Mouse (Mus musculus) midbrain, embryonic 10.5 days (tissue): ENCODE measurements at regions not wholly inside any gene's neighbourhood (a gene's known extent, or its start where the extent isn't known, plus 50 kb on each side); places are given as distances from the start of the nearest gene placed in this dataset.

Source experiments
- DNase-seq: peaks from one replicate; pipeline ENCODE4 v3.0.0-alpha.2; 2017; ENCODE audit warnings: low spot score
- H3K27ac ChIP-seq: fragments of 300-500 bp; sonication (generic); replicated peaks from 2 replicates; pipeline ENCODE4 v1.5.1; 2016; ENCODE audit warnings: mild to moderate bottlenecking
- H3K27me3 ChIP-seq: fragments of 300-500 bp; sonication (generic); 2 replicates; pipeline ENCODE4 v1.6.1; 2016; ENCODE audit warnings: low read depth, mild to moderate bottlenecking; ENCODE audit not compliant: poor library complexity, severe bottlenecking
- H3K36me3 ChIP-seq: fragments of 300-500 bp; sonication (generic); 2 replicates; pipeline ENCODE4 v1.6.1; 2016; ENCODE audit warnings: mild to moderate bottlenecking, moderate library complexity
- H3K4me1 ChIP-seq: fragments of 300-500 bp; sonication (generic); 2 replicates; pipeline ENCODE4 v1.6.1; 2016
- H3K4me3 ChIP-seq: fragments of 300-500 bp; sonication (generic); 2 replicates; pipeline ENCODE4 v1.5.1; 2016; ENCODE audit warnings: mild to moderate bottlenecking, moderate library complexity
- H3K9me3 ChIP-seq: fragments of 300-500 bp; sonication (generic); replicated peaks from 2 replicates; pipeline ENCODE4 v1.6.1; 2016; ENCODE audit warnings: mild to moderate bottlenecking
- WGBS: fragments of 180-500 bp; shearing (Covaris S2); methylation state at CpG from one replicate; pipeline ENCODE4 v1.1.7; 2016; 5-methylcytosine and 5-hydroxymethylcytosine counted together

DNA sequence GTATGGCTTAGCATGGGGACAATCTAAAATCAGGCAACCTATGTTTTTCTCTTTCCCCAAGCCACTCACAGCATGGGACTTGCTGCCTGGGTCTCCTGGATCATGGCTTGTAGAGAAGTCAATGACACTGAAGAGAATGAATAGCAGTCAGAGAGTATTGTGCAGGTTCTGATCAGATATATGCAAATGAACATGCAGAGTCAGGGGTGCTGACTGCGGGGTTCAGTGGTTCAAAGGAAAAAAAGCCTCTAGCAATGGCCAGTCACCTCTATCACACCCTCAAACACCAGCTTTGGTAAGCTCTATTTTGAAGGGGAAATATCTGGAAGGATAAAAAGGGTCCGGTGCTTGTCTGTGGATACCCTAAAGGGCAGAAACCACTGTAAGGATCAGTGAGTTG is 237.9 kb upstream of the Trib2 start:
- 91% methylated on average over 2 of the region's 2 CpGs for WGBS
- Histone ChIP-seq H3K9me3 (no peaks in the 10 kb centered on the region), H3K27me3 (no peaks in the 10 kb centered on the region), H3K27ac (no peak overlapping the region), H3K4me3 (no peak overlapping the region), H3K36me3 (no peaks in the 10 kb centered on the region), H3K4me1 (peaks cover 3% of the 10 kb centered on the region; the same call in 1 of the 2 replicates)
- no peak for DNase-seq

GRCm38 (mm10) chr12:16053735-16054134 is 237.0 kb upstream of the Trib2 start:
- H3K36me3 ChIP-seq: no peaks in the 10 kb centered on the region
- WGBS: 79% methylated on average over 3 of the region's 3 CpGs
- peaks cover 3% of the 10 kb centered on the region; the same call in 1 of the 2 replicates for H3K4me1 ChIP-seq
- no peak overlapping the region for H3K4me3 ChIP-seq
- H3K9me3 ChIP-seq: no peaks in the 10 kb centered on the region
- no peak overlapping the region for H3K27ac ChIP-seq
- no peak for DNase-seq
- H3K27me3 ChIP-seq: no peaks in the 10 kb centered on the region

DNA sequence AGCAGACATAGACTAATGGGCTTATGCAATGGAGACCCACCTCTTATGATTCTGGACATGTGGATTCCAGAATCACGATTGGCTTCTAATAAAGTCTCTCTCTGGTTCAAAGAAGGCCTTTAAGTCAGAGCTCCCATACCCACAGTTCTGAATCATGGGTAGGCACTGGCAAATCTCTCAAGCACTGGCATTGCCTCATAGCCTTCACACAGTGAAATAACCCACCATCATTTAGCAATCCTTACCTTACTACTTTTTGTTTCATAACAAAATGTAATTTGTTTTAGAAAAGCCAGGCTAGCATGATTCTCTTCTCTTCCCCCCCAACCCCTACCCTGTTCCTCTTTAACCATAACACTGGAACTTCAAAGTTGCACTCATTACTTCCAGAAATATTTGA is 236.3 kb upstream of the Trib2 start:
- WGBS: 91% methylated on average over 1 of the region's 1 CpGs
- H3K4me3 ChIP-seq: no peak overlapping the region
- H3K9me3 ChIP-seq: no peaks in the 10 kb centered on the region
- no peaks in the 10 kb centered on the region for H3K36me3 ChIP-seq
- H3K4me1 ChIP-seq: peaks cover 3% of the 10 kb centered on the region; the same call in 1 of the 2 replicates
- DNase-seq: no peak
- H3K27me3 ChIP-seq: no peaks in the 10 kb centered on the region
- no peak overlapping the region for H3K27ac ChIP-seq

DNA sequence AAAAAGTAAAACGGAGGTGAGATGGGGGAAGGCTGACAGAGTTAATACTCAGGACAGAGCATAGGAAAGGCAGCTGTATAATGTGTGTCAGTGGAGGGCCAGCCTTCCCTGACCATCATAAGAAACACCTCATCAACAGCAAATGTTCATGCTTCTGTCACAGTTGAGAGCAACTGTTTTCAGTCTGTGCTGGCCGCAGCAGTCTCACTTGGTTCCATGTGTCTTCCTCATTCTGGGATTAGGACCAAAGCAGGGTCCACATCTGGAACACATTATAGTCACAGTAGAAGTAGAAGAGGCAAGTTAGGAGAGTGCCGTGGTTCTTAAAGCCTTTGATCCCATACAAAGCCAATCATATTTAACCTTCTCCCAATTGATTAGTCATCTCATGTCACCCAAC is 235.6 kb upstream of the Trib2 start:
- peaks cover 3% of the 10 kb centered on the region; the same call in 1 of the 2 replicates for H3K4me1 ChIP-seq
- 80% methylated on average over 3 of the region's 3 CpGs for WGBS
- DNase-seq: no peak
- H3K9me3 ChIP-seq: no peaks in the 10 kb centered on the region
- no peak overlapping the region for H3K27ac ChIP-seq
- no peaks in the 10 kb centered on the region for H3K27me3 ChIP-seq
- H3K4me3 ChIP-seq: no peak overlapping the region
- no peaks in the 10 kb centered on the region for H3K36me3 ChIP-seq

DNA sequence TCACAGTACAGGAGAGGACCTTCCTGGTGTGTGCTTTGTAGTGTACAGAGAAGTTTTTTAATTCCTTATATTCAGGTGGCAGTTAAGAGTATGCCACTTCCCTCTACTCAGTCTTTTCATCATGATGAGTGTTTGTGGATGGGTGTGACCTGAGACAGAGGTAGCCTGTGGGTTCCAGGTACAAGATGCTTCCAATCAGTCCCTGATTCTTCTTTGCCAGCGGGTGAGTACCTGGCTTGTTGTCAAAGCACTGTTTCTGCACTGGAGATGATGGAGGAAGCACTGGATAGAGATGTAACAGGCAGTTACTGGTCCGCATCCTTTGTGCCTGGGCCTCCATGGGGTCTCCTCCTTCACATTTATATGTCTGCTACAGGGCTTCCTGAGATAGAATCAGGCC is 234.7 kb upstream of the Trib2 start:
- Histone ChIP-seq H3K4me1 (peaks cover 3% of the 10 kb centered on the region; the same call in 1 of the 2 replicates), H3K27me3 (no peaks in the 10 kb centered on the region), H3K4me3 (no peak overlapping the region), H3K36me3 (no peaks in the 10 kb centered on the region), H3K9me3 (no peaks in the 10 kb centered on the region), H3K27ac (no peak overlapping the region)
- 87% methylated on average over 2 of the region's 2 CpGs for WGBS
- no peak for DNase-seq

DNA sequence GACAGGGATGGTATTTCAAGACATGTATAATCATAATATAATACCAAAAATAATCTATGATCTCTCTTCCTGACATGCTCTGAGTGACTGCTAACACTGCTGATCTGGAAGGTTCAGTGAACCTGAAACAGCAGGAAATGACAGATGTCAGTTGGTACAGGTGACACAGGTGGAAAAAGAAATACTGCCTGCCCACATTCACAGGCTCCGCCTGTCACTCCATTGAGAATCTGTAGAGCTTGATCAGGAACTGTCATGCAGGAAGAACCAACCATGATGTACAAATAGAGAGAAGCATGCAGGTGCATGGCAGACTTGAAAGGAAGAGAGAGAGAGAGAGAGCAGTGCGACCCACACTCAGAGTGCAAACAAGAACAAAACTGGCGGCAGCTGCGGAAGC is 232.8 kb upstream of the Trib2 start:
- Histone ChIP-seq H3K4me3 (no peak overlapping the region), H3K27me3 (no peaks in the 10 kb centered on the region), H3K9me3 (no peaks in the 10 kb centered on the region), H3K36me3 (no peaks in the 10 kb centered on the region), H3K27ac (no peak overlapping the region), H3K4me1 (peaks cover 3% of the 10 kb centered on the region; the same call in 1 of the 2 replicates)
- 70% methylated on average over 4 of the region's 4 CpGs for WGBS
- DNase-seq: no peak

GRCm38 (mm10) chr12:16046643-16047042 is 229.9 kb upstream of the Trib2 start:
- WGBS: 84% methylated on average over 1 of the region's 1 CpGs
- H3K36me3 ChIP-seq: no peaks in the 10 kb centered on the region
- no peak overlapping the region for H3K4me3 ChIP-seq
- no peaks in the 10 kb centered on the region for H3K9me3 ChIP-seq
- no peaks in the 10 kb centered on the region for H3K27me3 ChIP-seq
- no peak for DNase-seq
- H3K4me1 ChIP-seq: peaks cover 3% of the 10 kb centered on the region; the same call in 1 of the 2 replicates
- no peak overlapping the region for H3K27ac ChIP-seq

GRCm38 (mm10) chr12:16045791-16046494 is 229.2 kb upstream of the Trib2 start:
- DNase-seq: no peak
- 86% methylated on average over 5 of the region's 5 CpGs for WGBS
- H3K4me1 ChIP-seq: peaks cover 8% of the 10 kb centered on the region; the same call in 1 of the 2 replicates
- no peak overlapping the region for H3K27ac ChIP-seq
- H3K9me3 ChIP-seq: no peaks in the 10 kb centered on the region
- H3K4me3 ChIP-seq: no peak overlapping the region
- no peaks in the 10 kb centered on the region for H3K36me3 ChIP-seq
- no peaks in the 10 kb centered on the region for H3K27me3 ChIP-seq

DNA sequence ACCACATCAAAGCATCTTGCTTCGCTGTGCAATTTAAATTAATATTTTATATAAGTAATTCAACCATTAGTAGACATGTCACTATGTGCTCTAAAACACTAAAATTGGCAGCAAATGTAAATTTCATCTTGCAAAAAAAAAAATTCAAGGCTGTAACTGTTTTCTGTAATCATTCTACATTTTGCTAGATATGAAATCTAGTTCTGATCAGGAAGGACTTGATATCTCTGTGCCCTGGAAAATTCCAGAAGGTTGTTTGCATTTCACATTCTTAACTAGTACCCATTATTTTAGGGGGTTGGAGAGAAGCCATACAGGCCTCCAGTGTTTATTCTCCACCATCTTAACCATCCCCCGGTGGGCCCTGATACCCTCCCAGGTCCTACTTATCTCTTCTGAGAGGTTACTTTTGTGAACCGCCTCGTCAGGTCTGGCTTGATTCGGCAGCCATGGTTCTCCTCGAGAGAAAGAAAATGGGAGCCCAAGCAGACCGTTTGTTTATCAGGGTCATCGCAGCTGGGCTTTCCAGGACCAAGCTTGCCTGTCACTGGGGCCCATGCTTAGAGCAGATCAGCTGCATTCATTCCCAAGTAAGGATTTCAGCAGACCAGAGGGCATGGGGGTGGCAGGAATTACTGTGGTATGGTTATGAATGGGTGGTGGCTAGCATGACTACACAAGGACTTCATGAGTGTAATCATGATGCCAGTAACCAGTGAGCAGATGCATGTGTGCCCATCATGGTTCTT is 226.9 kb upstream of the Trib2 start:
- H3K4me1 ChIP-seq: peaks cover 7% of the 10 kb centered on the region; the same call in 1 of the 2 replicates
- no peaks in the 10 kb centered on the region for H3K27me3 ChIP-seq
- H3K27ac ChIP-seq: no peak overlapping the region
- WGBS: 87% methylated on average over 8 of the region's 8 CpGs
- H3K9me3 ChIP-seq: no peaks in the 10 kb centered on the region
- H3K4me3 ChIP-seq: no peak overlapping the region
- no peaks in the 10 kb centered on the region for H3K36me3 ChIP-seq
- DNase-seq: no peak

- no peak for DNase-seq
- Histone ChIP-seq H3K27me3 (no peaks in the 10 kb centered on the region), H3K9me3 (no peaks in the 10 kb centered on the region), H3K36me3 (no peaks in the 10 kb centered on the region), H3K4me1 (peaks cover 7% of the 10 kb centered on the region; the same call in 1 of the 2 replicates), H3K4me3 (no peak overlapping the region), H3K27ac (no peak overlapping the region)
- WGBS: 90% methylated on average over 1 of the region's 1 CpGs
Measured at GRCm38 (mm10) chr12:16042362-16042761, 225.6 kb upstream of the Trib2 start.

GRCm38 (mm10) chr12:16041129-16041528 is 224.4 kb upstream of the Trib2 start:
- Histone ChIP-seq H3K4me3 (no peak overlapping the region), H3K36me3 (no peaks in the 10 kb centered on the region), H3K27me3 (no peaks in the 10 kb centered on the region), H3K4me1 (peaks cover 7% of the 10 kb centered on the region; the same call in 1 of the 2 replicates), H3K27ac (no peak overlapping the region), H3K9me3 (no peaks in the 10 kb centered on the region)
- no peak for DNase-seq
- WGBS: 47% methylated on average over 4 of the region's 4 CpGs

DNA sequence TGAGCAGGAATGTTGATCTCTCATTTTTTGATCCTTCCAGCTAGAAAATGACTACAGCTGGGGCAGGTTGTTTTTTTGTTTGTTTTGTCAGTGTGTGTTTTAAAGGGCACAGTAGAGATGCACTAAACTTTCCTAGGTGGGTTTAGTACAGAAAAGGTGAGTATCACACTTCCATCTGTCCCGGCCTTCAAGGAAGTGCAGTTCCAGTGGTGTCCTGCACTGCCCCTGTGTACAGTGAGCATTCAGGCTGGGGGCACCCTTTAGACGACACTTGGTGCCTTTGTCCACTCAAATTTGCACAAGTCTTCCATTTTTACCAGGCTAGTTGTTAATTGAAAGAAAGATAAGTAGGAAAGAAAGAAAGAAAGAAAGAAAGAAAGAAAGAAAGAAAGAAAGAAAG is 218.8 kb upstream of the Trib2 start:
- Histone ChIP-seq H3K36me3 (no peaks in the 10 kb centered on the region), H3K4me1 (peaks cover 7% of the 10 kb centered on the region), H3K27me3 (no peaks in the 10 kb centered on the region), H3K9me3 (no peaks in the 10 kb centered on the region), H3K27ac (no peak overlapping the region), H3K4me3 (no peak overlapping the region)
- DNase-seq: no peak
- WGBS: 56% methylated on average over 2 of the region's 2 CpGs
